Comparison of ENCODE assay signal across 17 mouse cellular contexts in the genomic region with DNA sequence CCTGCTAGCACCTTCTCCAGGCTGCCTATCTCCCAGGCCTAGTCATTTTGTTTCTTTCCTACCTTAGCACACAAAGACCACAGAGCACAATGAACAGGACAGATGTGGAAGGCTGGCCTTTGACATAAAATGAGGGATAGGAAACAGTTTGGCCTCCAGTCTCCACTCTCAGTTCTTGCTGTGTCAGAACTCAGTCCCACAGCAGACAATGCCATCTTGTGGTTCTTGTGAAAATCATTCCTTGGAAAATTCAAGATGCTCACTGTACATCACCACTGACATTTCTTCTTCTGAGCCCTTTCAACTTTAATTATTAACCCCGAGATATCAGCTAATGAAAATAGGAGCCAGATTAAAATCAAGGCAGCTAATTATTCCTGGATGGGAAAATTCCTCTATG.
DNase-seq lines count a peak whose midpoint lies in the region; ATAC-seq and TF ChIP-seq lines count a peak whose summit lies in the region.
"Had no signal": no experiment of that assay in that cellular context is flagged by ENCODE, and none has a peak within 500 bp of the region (broad histone marks: within the 10 kb centered on the region; RNA-seq: fewer than 3 reads in every experiment).

No protein-coding gene starts in this region.

- H3K4me2 ChIP-seq in limb, embryonic 14.5 days (replicated peaks; ENCODE audit: low read depth, low read length, severe bottlenecking): no peak overlapping the region
- H3K4me2 ChIP-seq: limb, embryonic 15.5 days had no signal

- DNase-seq in gastrocnemius, adult 2 months: no peak
- DNase-seq in gastrocnemius, postnatal 4 days (ENCODE audit: low spot score in 2 of 2): no peak
- DNase-seq in limb, embryonic 14.5 days (ENCODE audit: low spot score): peak; percentile 34
- no peak for DNase-seq in limb, embryonic 10.5 days (ENCODE audit: low spot score)
- peak; percentile 2 for DNase-seq in ZHBTc4 (ENCODE audit: low read depth, low spot score)
- peak; percentile 6 for DNase-seq in forelimb bud, embryonic 11.5 days (ENCODE audit: low read depth, low spot score)
- no peak for DNase-seq in adrenal gland, adult (ENCODE audit: inconsistent age in 2 of 2, low spot score in 1 of 2)
- DNase-seq in right cerebral cortex, postnatal 14 days: no peak
- DNase-seq: adrenal gland, postnatal 10 days; cerebellum, postnatal 25 days; heart, postnatal 14 days; layer of hippocampus, adult 9-11 months; thymus, postnatal 14 days had no signal

- ATAC-seq in limb, embryonic 14.5 days (ENCODE audit: low FRiP score, low read depth): no peak
- ATAC-seq: CD4-positive, CD25-positive, alpha-beta regulatory T cell, adult 4 months had no signal

- 71% methylated on average over 1 of the region's 1 CpGs for WGBS in limb, embryonic 14.5 days
- 68% methylated on average over 1 of the region's 1 CpGs for WGBS in limb, embryonic 10.5 days

- H3K9me3 ChIP-seq in limb, embryonic 14.5 days (ENCODE audit: control insufficient read depth, low read length): no peaks in the 10 kb centered on the region
- H3K9me3 ChIP-seq in limb, embryonic 10.5 days (replicated peaks): no peaks in the 10 kb centered on the region
- H3K9me3 ChIP-seq: limb, embryonic 15.5 days; megakaryocyte, embryonic 14.5 days had no signal

- TF ChIP-seq CTCF in gastrocnemius, adult 2 months (IDR thresholded peaks at IDR 0.05): peak; percentile 9; the same call in 1 of the 2 replicates

- no peak overlapping the region for H3K4me3 ChIP-seq in gastrocnemius, adult 2 months
- H3K4me3 ChIP-seq in limb, embryonic 14.5 days (replicated peaks; ENCODE audit: low read length): no peak overlapping the region
- H3K4me3 ChIP-seq in limb, embryonic 10.5 days: no peak overlapping the region
- H3K4me3 ChIP-seq: erythroblast, embryonic 14.5 days; limb, embryonic 15.5 days; megakaryocyte, embryonic 14.5 days had no signal

- no peaks in the 10 kb centered on the region for H3K4me1 ChIP-seq in limb, embryonic 14.5 days (ENCODE audit: control insufficient read depth, insufficient read depth, low read length)
- no peaks in the 10 kb centered on the region for H3K4me1 ChIP-seq in limb, embryonic 10.5 days
- H3K4me1 ChIP-seq: limb, embryonic 15.5 days; megakaryocyte, embryonic 14.5 days had no signal

- H3K27me3 ChIP-seq in limb, embryonic 14.5 days (ENCODE audit: control insufficient read depth, insufficient read depth, low read length): no peaks in the 10 kb centered on the region
- no peaks in the 10 kb centered on the region for H3K27me3 ChIP-seq in limb, embryonic 10.5 days (ENCODE audit: low read depth, poor library complexity, severe bottlenecking)
- H3K27me3 ChIP-seq: limb, embryonic 15.5 days; megakaryocyte, embryonic 14.5 days had no signal

- intact Hi-C loops in gastrocnemius, adult 2 months (cut with DNase I): no loop called here

- H3K27ac ChIP-seq in gastrocnemius, adult 2 months: no peak overlapping the region
- no peak overlapping the region for H3K27ac ChIP-seq in limb, embryonic 14.5 days (replicated peaks; ENCODE audit: low read depth, low read length)
- H3K27ac ChIP-seq in limb, embryonic 10.5 days: no peak overlapping the region
- H3K27ac ChIP-seq: limb, embryonic 15.5 days had no signal

- no peak for TF ChIP-seq POLR2A in limb, embryonic 14.5 days (IDR thresholded peaks at IDR 0.05; ENCODE audit: borderline replicate concordance, extremely low read depth, insufficient read depth, insufficient read length)

- H3K36me3 ChIP-seq in limb, embryonic 14.5 days (ENCODE audit: control insufficient read depth, insufficient read depth, low read length): no peaks in the 10 kb centered on the region
- H3K36me3 ChIP-seq in limb, embryonic 10.5 days: no peaks in the 10 kb centered on the region
- H3K36me3 ChIP-seq: limb, embryonic 15.5 days had no signal

- H3K9ac ChIP-seq in limb, embryonic 14.5 days (ENCODE audit: low read depth, low read length, severe bottlenecking): no peak overlapping the region
- H3K9ac ChIP-seq: limb, embryonic 15.5 days had no signal

Comparison
In these comparisons a context has a peak if more than half of its experiments do, and no peak if none do; other contexts are left out.
1. DNase-seq: peak in limb, embryonic 14.5 days (single experiment), ZHBTc4 (single experiment) and forelimb bud, embryonic 11.5 days (single experiment); none in gastrocnemius, adult 2 months (single experiment), gastrocnemius, postnatal 4 days (0 of 2), limb, embryonic 10.5 days (single experiment), adrenal gland, adult (0 of 2) and right cerebral cortex, postnatal 14 days (single experiment).